Mouse (Mus musculus) embryonic fibroblast, embryonic 13.5 days (primary cell): ENCODE measurements around the gene Gstm4.

Experiments used
- CTCF ChIP-seq: IDR thresholded peaks from 2 replicates; pipeline ENCODE4 v1.5.1; 2011; ENCODE audit warnings: mild to moderate bottlenecking, control low read depth, low read length, moderate library complexity, borderline replicate concordance; ENCODE audit not compliant: insufficient read depth
- POLR2A ChIP-seq: IDR thresholded peaks from 2 replicates; pipeline ENCODE4 v1.6.1; 2011; ENCODE audit warnings: low read depth, mild to moderate bottlenecking, control low read depth, low read length, moderate library complexity

- TF ChIP-seq POLR2A (no peak), CTCF (no peak)
Measured at GRCm38 (mm10) chr3:108093306-108093705, 48.6 kb upstream of the Gstm4 start.
